32 mouse cellular contexts compared by ENCODE assay signal in the genomic region with DNA sequence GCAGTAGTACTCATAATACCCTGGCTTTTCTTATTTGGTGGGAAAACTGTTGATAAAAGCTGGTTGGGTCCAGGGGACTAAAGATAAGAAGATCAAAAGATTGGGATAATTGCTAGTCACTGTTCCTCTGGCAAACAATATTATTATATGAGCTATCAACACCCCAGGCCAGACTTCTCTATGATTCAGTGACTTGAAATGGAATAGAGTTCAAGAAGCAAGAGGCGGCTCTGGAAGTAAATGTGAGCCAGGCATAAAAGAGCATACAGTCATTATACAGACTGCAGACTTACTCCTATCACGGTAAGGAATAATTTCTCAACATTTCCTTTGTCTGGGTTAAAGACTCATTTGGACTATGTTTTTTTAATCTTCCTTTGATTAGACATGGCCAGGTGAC.
"Had no signal": no experiment of that assay in that cellular context is flagged by ENCODE, and none has a peak within 500 bp of the region (broad histone marks: within the 10 kb centered on the region; RNA-seq: fewer than 3 reads in every experiment).

No protein-coding gene starts in this region.

- H3K4me1 ChIP-seq: liver, embryonic 12.5 days; liver, embryonic 13.5 days; liver, embryonic 15.5 days had no signal

- H3K9ac ChIP-seq: limb, embryonic 12.5 days; limb, embryonic 13.5 days; limb, embryonic 15.5 days; liver, embryonic 12.5 days; liver, embryonic 13.5 days; liver, embryonic 14.5 days; liver, embryonic 15.5 days; liver, postnatal 0 days; lung, embryonic 14.5 days; lung, embryonic 15.5 days; midbrain, embryonic 12.5 days; midbrain, embryonic 13.5 days; midbrain, embryonic 15.5 days; neural tube, embryonic 12.5 days had no signal

- H3K4me3 ChIP-seq: limb, embryonic 10.5 days; limb, embryonic 12.5 days; limb, embryonic 13.5 days; limb, embryonic 15.5 days; liver, embryonic 12.5 days; liver, embryonic 13.5 days; liver, embryonic 15.5 days; lung, embryonic 15.5 days; megakaryocyte, embryonic 14.5 days; midbrain, embryonic 10.5 days; midbrain, embryonic 12.5 days; midbrain, embryonic 13.5 days; midbrain, embryonic 15.5 days; myocyte; neural tube, embryonic 12.5 days had no signal

- H3K27ac ChIP-seq: limb, embryonic 10.5 days; limb, embryonic 12.5 days; limb, embryonic 13.5 days; limb, embryonic 15.5 days; liver, embryonic 12.5 days; liver, embryonic 13.5 days; liver, embryonic 14.5 days; liver, embryonic 15.5 days; lung, embryonic 15.5 days; macrophage; midbrain, embryonic 10.5 days; midbrain, embryonic 12.5 days; midbrain, embryonic 13.5 days; midbrain, embryonic 15.5 days; neural tube, embryonic 12.5 days had no signal

- H3K9me3 ChIP-seq: limb, embryonic 10.5 days; limb, embryonic 12.5 days; limb, embryonic 13.5 days; limb, embryonic 15.5 days; liver, embryonic 12.5 days; liver, embryonic 13.5 days; liver, embryonic 15.5 days; lung, embryonic 15.5 days; midbrain, embryonic 10.5 days; midbrain, embryonic 12.5 days; midbrain, embryonic 13.5 days; midbrain, embryonic 15.5 days; neural tube, embryonic 12.5 days had no signal

- DNase-seq: left cerebral cortex, postnatal 4 days; liver; liver, embryonic 13.5 days; liver, postnatal 0 days; lung, adult 18-20 months; lung, adult 2 months; lung, embryonic 14.5 days; lung, postnatal 10 days; lung, postnatal 14 days; lung, postnatal 36 days; lung, postnatal 4 days; midbrain, embryonic 14.5 days had no signal

- H3K4me2 ChIP-seq: limb, embryonic 12.5 days; limb, embryonic 13.5 days; limb, embryonic 15.5 days; liver, embryonic 11.5 days; liver, embryonic 12.5 days; liver, embryonic 13.5 days; liver, embryonic 15.5 days; lung, embryonic 14.5 days; lung, embryonic 15.5 days; midbrain, embryonic 11.5 days; midbrain, embryonic 12.5 days; midbrain, embryonic 13.5 days; midbrain, embryonic 15.5 days; neural tube, embryonic 12.5 days had no signal

- ATAC-seq: liver, embryonic 12.5 days; liver, postnatal 0 days; lung, postnatal 0 days; midbrain, embryonic 13.5 days; midbrain, embryonic 15.5 days; midbrain, embryonic 16.5 days had no signal

- H3K36me3 ChIP-seq: limb, embryonic 10.5 days; limb, embryonic 12.5 days; limb, embryonic 13.5 days; limb, embryonic 15.5 days; liver, embryonic 12.5 days; liver, embryonic 13.5 days; liver, embryonic 15.5 days; lung, embryonic 15.5 days; midbrain, embryonic 10.5 days; midbrain, embryonic 12.5 days; midbrain, embryonic 13.5 days; midbrain, embryonic 15.5 days; neural tube, embryonic 12.5 days had no signal

- H3K27me3 ChIP-seq: limb, embryonic 12.5 days; limb, embryonic 13.5 days; limb, embryonic 15.5 days; liver, embryonic 12.5 days; liver, embryonic 13.5 days; liver, embryonic 15.5 days; lung, embryonic 15.5 days; megakaryocyte, embryonic 14.5 days; midbrain, embryonic 12.5 days; midbrain, embryonic 13.5 days; midbrain, embryonic 15.5 days; neural tube, embryonic 12.5 days had no signal
